Mouse (Mus musculus) mature B cell (primary cell): Measurements from ENCODE around the gene Zbtb20.

Source experiments
- in situ Hi-C: fragments of 300-500 bp; cut with MboI; formaldehyde crosslinking; loops from 2 replicates; pipeline ENCODE4 v1.14.3; 2019

Gene Zbtb20

DNA sequence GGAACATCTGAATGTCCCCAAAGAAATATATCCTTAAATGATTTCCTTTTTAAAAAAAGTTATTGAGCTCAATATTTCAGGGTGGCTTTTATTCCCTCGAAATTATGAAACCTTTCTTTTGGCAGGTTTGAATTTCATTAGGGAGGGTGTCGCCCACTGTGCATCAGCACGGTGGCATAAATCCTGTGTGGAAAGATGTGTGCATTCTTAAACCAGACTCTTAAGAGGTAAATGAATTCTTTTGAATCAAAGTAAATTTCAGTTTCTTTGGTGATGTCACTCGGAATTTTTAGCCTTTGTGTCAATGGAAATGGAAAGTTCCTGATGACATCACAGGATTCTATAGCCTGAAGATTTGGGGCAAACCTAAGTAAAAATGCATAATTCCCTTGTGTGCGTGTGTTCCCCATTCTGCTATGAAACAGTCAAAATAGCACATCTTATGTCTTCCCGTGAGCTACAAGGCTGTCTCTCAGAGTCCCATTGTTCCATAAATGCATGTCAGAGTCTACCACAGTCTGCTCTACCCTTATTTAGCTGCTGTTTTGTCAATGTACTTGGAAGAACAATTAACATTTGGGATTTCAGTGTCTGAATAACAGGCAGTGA is 318.1 kb downstream of the Zbtb20 start:
- in situ Hi-C loops, result no loop called here

DNA sequence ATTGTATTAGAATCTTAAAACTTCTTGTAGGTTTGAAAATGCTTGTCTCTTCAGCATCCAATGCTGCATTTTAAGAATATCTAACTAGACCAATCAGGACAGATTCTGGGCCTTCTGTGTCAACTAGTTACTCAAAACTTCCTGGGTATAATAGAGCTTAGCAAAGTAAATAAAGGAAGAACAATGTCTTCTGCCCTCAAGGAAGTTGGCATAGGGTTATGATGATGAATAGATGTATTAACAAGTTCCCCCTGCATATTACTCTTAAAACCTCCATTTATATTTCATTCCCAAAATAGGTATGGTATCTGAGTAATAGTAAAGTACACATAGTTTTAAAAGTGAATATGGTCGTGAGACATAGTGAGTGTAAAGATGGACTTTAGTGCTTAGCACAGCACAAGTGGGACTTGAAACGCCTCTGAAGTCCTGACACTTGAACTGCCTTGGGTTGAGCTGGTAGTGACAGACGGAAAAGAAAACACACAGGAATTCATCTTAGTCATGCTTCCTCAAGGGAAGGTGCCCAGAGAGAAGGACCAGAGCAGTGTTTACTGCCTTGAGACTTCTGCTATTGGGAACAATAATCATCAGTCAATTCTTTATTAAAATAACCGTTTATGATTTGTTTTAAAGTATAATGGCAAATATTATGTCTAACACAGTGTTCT is 341.8 kb downstream of the Zbtb20 start:
- in situ Hi-C loops, result no loop called here

DNA sequence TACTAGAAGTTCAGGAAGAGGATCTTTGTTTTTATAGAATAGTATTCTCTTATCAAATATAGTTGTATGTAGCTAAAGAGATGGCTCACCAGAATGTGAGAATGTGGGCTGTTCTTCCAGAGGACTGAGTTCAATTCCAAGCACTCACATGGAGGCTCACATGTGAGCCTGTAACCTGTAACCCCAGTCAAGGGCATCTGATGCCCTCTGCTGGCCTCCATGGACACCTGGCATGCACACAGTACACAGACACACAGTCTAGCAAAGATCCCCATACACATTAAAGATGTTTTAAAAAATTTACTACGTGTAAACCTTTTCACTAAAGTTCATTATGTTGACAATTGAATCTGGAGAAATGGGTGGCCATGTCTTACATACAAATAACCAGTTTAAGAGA is 343.7 kb downstream of the Zbtb20 start:
- in situ Hi-C loops, result no loop called here

DNA sequence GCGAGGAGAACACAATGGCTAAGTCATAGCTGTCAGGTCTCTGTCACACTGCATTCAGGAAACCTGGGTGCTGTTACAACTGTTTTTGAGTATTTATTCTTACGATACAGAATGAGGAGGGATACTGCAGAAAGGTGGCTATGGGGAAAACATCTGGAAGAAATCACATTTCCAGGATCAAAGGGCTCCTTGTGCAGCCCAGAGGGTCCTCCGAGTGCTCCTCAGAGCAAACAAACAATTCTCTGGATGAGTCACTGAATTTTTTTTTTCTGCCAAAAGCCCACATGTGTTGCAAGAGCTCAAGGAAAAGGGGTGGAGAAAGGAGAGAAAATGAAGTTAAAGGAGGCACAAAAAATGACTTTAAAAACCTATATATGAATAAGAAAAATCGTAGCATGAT is 345.6 kb downstream of the Zbtb20 start:
- in situ Hi-C loops, result no loop called here

DNA sequence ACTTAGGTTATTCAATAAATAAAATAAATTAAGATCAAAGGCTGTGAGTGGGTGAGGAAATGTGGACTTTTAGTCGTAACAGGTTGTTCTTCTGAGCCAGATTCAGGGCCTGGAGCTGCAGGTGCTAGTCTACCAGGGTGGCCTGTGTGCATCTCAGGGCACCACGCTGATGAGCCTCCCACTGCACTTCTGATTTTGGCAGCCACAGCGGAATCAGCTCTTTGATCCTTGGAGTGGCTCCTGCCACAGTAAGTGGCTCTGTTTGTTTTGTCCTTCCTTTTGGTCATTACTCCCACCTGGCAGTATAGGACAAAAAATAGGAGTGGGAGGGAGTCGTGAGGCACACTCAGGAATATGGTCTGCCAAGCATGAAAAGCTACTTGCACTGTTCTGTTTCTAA is 354.6 kb downstream of the Zbtb20 start:
- in situ Hi-C loops, result no loop called here

DNA sequence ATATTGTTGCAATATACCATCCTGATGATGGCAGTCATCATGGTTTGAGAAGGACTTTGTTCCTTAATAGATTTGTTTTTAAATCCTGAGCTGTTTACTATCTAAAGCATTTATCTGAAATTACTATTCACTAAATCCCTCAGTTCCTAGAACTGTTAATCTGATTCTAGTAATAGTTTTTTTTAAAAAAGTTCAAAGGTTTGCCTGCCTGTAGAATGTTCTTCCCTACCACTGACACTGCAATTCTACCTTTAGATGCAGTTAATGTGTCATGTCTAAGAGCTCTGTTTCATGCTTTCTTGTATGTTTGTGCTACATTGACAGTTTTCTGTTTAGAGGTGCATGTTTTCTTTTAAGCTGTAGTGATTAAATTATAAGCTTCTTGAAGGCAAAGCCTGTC is 358.6 kb downstream of the Zbtb20 start:
- in situ Hi-C loops, result no loop called here

DNA sequence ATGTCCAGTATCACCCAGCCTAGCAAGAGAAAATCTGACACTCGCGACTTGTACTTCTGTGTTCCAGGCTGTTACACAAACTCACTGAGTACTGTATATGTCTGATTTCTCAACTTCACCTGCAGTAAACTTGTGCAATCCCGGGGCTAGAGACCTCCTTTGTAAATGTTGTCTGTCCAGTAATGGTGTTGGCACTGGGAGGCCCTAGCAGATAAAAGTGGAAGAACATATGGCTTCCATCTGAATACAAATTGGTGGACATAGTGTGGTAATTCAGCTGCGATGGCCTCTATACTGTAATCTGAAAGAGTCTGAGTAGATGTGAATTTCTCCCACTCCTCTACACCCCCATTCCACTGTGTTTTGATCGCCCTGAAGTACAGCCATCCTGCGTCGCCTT is 359.6 kb downstream of the Zbtb20 start:
- in situ Hi-C loops, result no loop called here

DNA sequence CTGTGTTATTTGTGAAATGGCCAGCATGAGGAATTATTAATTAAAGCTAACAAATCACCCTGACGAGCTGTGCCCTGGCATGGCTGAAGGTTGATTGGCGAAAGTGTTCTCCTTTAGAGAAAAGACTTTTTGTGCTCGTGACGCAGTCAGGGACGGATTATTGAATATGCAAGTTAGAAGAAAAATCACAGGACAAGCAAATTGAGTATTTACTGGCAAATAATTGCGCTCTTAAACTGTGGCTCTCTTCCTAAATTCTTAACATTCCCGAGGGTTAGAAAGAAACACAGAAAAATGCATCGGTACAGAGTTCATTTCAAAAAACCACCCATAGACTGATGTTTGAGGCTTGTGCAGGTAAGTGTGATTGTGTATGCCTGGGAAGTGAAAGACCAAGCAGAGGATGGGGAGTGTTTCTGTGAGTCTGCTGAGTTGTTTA is 360.1 kb downstream of the Zbtb20 start:
- in situ Hi-C loops, result no loop called here

DNA sequence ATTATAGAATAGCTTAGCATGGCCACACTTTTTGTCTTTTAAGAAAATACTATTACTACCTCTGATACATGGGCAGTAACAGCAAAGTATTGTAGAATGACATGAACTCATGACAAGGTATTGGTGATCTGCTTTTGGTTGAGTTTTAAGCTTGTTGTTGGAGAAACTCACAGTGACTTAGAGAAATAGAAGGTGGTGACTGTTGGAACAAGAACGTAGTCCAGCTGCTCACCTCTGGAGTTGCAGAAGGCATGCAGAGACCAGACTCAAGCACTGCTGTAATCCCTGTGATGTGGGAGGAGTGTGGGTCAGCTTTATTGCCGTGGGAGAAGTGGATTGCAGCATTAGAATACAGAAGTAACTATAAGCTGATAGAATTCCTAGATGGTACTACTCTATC is 361.9 kb downstream of the Zbtb20 start:
- in situ Hi-C loops, result no loop called here

- in situ Hi-C loops, result no loop called here
These were observed 371.3 kb downstream of the Zbtb20 start for GRCm38 (mm10) chr16:43247026-43247425.

DNA sequence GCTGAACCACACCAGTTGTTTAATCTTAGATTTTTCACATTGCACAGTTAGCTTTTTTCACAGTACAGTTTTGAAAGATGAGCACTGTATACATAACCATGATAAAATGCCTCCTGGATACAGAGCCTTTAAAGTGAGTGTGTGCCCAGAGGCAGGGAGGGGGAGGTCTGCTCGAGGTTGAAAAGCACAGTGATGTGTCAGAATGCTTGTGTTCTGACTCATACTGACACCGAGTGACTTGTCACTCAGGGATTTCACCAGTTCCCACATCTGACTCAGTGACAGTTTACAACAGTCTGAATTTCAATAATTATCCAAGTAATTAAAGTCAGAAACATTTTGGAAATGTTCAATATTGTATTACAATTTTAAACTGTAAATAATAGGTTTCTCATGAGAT is 377.4 kb downstream of the Zbtb20 start:
- in situ Hi-C loops, result no loop called here

DNA sequence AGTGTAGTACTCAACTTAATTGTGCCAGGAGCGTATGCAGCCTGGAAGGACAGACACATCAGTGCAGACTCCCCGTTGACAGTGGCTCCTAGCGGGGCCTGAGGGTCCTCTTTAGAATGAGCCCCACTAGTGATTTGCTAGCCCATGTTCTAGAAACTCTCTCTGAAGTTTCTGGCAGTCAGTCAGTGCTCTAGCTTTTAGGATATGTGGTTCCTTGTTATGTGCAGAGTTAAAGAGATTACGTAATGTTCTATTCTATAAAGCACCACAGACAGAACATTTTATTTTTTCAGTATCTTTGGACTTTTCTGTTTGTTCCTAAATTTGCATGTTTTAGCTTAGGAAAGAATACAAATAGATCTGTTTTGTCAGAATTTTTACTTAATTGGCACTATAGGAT is 378.1 kb downstream of the Zbtb20 start:
- in situ Hi-C loops, result no loop called here

- in situ Hi-C loops, result no loop called here
These were observed 380.7 kb downstream of the Zbtb20 start for GRCm38 (mm10) chr16:43256191-43256899.

GRCm38 (mm10) chr16:43256900-43257281 is 381.2 kb downstream of the Zbtb20 start:
- in situ Hi-C loops, result no loop called here

DNA sequence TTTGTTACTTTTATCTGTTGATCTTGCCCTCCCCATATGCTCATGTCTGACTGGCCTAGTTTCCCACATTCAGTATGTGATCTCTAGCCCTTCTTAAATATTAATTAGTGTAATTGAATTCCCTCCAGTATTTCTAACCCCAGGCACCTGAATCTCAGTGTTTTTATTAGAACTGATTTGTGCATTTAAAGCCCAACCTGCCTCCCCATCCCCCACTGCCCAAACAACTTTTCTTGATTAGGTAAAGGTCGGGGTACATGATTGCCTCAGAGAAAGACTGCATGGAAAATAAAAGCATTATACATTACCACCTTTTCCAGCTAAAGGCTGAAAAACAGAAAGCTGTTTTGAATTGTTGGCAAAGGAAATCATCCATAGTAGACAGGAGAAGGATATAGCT is 383.8 kb downstream of the Zbtb20 start:
- in situ Hi-C loops, result no loop called here

- in situ Hi-C loops, result no loop called here
These were observed 385.2 kb downstream of the Zbtb20 start for GRCm38 (mm10) chr16:43260862-43261261.

- in situ Hi-C loops, result no loop called here
These were observed 398.4 kb downstream of the Zbtb20 start for GRCm38 (mm10) chr16:43274057-43274595.

DNA sequence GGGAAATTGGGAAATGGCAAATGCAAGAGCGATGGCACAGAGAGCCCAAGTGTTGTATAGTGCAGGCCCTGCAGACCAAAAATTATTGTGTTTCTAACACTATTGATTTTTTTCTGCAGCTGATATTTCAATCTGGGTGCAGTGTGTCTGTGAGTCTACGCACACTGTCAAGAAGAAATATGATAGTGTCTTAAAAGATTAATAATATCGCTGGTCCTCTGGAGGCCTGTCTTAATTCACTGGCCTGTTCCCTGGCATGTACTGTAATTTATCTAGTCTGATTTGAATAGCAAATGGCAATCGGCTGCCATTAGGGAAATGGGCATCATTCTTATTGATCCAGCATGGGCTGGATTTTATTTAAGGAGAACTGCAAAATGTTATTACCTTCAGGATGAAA is 401.1 kb downstream of the Zbtb20 start:
- in situ Hi-C loops, result no loop called here

- in situ Hi-C loops, result no loop called here
These were observed 410.6 kb downstream of the Zbtb20 start for GRCm38 (mm10) chr16:43286319-43286718.

- in situ Hi-C loops, result no loop called here
These were observed 411.2 kb downstream of the Zbtb20 start for GRCm38 (mm10) chr16:43286783-43287383.

DNA sequence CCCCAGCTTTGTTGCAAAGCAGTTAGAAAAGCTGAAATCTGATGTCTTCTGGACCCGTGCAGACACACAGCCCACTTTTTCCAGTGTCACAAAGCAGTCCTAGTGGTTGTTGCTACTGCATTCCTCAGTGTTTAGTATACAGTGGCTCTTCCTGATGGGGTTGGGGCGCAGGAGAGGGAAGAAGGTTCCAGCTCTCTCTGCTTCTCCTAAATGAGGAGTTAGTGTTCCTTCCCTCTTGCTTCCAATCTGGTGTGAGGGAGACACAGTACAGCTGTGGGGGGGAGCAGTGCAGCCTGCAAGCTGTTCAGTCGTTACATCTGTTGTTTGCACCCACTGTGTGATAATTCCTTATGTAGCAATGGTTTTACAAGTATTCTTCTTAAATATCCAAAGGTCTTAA is 415.7 kb downstream of the Zbtb20 start:
- in situ Hi-C loops, result no loop called here

DNA sequence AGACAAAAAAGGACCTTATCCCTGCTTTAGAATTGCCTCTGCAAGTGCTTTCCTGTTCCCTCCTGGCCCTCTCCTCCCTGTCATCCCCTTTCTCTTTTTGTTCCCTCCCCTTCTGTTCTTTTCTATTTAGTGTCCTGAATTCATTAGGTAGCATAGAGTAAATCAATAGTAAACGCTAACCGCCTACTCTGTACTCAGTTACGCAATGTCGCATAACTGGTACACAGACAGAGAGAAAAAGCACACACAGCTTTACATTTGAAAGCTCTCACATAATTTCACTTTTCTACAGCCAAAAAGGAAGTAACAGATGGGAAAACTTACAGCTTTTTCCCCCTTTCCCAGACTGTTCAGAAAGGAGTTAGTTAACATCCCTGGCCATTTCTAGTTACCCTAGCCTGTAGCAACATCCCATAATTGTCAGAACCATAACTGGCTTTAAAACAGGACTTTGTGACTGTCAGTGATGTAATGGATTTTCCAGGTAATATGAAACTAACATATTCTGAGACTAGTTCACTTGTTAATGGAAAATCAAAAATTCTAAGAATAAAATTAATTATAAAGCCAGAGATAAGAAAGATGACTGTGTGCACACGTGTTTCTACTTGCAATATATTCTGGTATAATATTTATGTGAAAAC is 422.4 kb downstream of the Zbtb20 start:
- in situ Hi-C loops, result no loop called here
